Mouse (Mus musculus): ENCODE measurements around the gene Prepl.

Prepl gene

GRCm38 (mm10) chr17:85071088-85071775 lies 18.8 kb downstream of the Prepl start:
- DNase-seq (ENCODE audit: low spot score): no peak

- no peak for DNase-seq (ENCODE audit: low spot score)
These were observed 19.4 kb downstream of the Prepl start for GRCm38 (mm10) chr17:85070658-85071057.

DNA sequence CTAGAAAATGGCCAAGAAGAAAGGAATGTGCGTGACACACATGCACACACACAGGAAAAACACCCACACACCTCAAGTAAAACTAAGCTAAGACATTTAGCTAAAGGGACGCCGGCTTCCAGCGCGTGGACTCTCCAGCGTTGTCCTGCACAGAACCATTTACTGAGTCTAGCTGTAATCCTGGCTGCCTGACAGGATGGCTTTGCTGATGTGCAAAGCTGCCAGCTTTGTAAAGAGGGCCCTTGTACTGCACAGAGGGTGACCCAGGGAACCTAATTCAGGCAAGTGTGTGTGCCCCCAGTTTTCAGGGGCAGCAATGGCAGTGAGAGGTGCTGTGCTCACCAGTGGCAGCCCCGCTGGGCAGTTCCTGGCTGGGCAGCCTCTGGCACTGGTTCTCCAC lies 22.7 kb downstream of the Prepl start:
- no peak for DNase-seq (ENCODE audit: low spot score)

DNA sequence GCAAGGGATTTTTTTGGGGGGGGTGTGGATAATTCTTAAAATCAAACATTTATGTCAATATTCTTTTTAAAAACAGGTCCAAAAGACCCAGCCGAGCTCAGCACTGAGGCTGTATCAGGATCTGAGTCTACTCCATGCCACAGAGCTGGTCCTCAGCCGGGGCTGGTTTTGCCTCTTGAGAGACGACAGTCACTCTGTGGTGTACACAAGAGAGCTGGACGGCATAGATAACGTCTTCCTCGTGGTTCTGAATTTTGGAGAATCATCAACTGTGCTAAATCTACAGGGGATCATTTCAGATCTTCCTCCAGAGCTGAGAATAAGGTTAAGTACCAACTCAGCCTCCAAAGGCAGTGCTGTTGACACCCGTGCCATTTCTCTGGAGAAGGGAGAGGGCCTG lies 26.5 kb downstream of the Prepl start:
- DNase-seq (ENCODE audit: low spot score): no peak

GRCm38 (mm10) chr17:85059136-85059535 lies 30.9 kb downstream of the Prepl start:
- no peak for DNase-seq (ENCODE audit: low spot score)

- DNase-seq (ENCODE audit: low spot score): no peak
These were observed 31.8 kb downstream of the Prepl start for GRCm38 (mm10) chr17:85058276-85058675.

DNA sequence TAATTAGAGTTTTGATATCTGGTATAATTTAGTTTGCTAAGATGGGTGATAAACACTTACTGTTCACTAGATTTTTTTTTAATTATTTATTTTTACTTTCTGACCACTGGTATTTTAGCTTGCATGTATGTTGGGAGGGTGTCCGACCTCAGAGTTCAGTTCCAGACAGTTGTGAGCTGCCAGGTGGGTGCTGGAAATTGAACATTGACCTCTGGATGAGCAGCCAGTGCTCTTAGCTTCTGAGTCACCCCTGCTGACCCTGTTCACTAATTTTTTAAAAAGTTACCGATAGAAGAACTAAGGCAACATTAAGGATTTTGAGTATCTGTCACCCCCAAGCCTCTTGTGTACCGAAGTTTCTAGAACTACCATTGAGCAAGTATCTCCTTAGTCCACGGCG lies 41.7 kb downstream of the Prepl start:
- DNase-seq (ENCODE audit: low spot score): no peak

DNA sequence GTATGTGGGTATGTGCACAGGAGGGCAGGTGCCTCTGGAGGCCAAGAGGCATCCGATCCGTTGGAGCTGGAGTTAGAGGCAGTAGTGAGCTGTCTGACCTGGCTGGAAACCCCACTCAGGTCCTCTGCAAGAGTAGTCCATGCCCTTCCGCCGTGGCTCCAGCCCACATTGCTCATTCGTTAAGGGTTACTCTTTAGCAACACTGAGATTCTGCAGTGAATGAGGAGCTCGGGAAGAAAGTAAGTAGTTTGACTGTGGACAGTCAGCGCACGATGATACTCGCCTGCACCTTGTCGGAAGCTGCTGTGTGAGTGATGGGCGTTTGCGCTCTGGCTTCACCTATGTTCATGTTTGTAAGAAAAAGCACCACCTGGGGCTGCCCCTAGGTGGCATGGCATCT lies 44.9 kb downstream of the Prepl start:
- DNase-seq (ENCODE audit: low spot score): no peak

DNA sequence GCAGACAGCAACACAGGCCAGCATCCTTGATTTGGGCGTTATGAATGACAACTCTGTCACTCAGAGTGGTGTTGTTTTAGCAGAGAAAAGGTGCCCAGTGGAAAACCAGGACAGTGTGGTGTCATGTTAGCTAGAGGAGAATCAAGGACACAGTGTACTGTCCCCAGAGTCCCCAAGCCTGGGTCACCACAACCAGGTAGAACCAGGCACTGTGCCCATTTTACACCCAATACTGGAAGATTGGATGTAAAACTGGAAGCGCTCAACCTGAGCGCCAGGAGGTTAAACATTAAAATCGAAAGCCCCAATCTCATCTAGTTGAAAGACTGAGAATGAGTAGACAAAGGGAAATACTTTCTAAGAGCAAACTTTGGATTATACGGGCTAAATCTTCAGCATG lies 45.6 kb downstream of the Prepl start:
- DNase-seq (ENCODE audit: low spot score): no peak

GRCm38 (mm10) chr17:85043404-85043816 lies 46.6 kb downstream of the Prepl start:
- DNase-seq (ENCODE audit: low spot score): no peak

- DNase-seq (ENCODE audit: low spot score): no peak
These were observed 47.6 kb downstream of the Prepl start for GRCm38 (mm10) chr17:85042419-85042818.

- DNase-seq (ENCODE audit: low spot score): no peak
These were observed 49.1 kb downstream of the Prepl start for GRCm38 (mm10) chr17:85040913-85041312.

GRCm38 (mm10) chr17:85038761-85039160 lies 51.3 kb downstream of the Prepl start:
- no peak for DNase-seq (ENCODE audit: low spot score)

DNA sequence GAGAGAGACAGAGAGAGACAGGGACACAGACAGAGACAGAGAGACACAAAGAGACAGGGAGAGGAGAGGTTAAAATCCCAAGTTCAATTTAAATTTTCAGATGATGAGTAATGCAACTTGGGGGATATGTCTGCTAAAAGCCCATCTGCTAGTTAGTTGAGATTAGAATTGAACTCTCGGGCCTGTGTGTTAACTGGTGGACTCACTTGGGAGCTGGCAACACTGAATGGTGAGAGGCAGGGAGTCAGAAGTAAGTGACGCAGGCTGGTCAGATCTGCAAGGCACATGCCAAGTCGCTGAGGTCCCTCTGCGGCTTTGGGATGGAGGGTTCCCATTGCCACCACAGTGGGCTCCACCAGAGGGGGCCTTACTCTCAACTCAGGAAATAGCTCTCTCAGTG lies 51.7 kb downstream of the Prepl start:
- DNase-seq (ENCODE audit: low spot score): no peak

GRCm38 (mm10) chr17:85037855-85038254 lies 52.2 kb downstream of the Prepl start:
- no peak for DNase-seq (ENCODE audit: low spot score)

DNA sequence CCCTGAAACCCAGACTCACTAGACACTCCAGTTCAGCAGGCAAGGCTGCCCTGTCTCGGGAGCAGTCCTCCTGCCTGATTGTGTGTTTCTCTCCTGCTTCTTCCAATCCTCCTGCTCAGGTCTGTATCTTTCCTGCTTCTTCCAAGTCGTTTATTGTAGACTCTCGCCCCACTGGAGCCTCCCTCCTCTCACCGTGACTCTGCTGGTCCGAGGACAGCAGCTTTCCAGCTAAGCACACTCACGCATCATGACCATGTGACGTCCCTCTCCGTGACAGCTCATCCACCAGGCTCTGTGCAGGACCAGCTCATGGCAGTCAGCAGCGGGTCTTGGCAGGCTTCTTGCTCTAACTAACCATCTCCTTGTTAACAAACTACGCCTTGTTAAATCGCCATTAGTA lies 56.0 kb downstream of the Prepl start:
- no peak for DNase-seq (ENCODE audit: low spot score)

- no peak for DNase-seq (ENCODE audit: low spot score)
These were observed 57.0 kb downstream of the Prepl start for GRCm38 (mm10) chr17:85033087-85033486.

GRCm38 (mm10) chr17:85030651-85031050 lies 59.4 kb downstream of the Prepl start:
- no peak for DNase-seq (ENCODE audit: low spot score)

DNA sequence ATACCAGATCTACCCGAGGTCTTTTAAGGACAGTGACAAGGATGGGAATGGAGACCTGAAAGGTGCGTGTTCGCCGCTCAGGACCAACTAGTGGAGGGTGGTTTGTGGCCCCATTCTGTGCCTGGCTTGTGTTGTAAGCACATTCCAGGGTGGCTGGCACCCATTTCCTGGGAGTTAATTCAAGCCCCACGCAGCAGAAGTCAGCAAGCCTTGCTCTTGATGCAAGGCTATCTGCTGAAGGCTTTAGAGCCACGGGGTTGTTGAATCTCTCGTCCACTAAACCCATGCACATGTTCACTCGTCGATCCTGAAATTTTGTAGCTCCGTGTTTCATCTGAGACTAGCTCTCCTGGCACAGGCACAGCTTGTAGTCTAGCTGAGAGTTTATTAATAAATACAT lies 61.2 kb downstream of the Prepl start:
- DNase-seq (ENCODE audit: low spot score): no peak

DNA sequence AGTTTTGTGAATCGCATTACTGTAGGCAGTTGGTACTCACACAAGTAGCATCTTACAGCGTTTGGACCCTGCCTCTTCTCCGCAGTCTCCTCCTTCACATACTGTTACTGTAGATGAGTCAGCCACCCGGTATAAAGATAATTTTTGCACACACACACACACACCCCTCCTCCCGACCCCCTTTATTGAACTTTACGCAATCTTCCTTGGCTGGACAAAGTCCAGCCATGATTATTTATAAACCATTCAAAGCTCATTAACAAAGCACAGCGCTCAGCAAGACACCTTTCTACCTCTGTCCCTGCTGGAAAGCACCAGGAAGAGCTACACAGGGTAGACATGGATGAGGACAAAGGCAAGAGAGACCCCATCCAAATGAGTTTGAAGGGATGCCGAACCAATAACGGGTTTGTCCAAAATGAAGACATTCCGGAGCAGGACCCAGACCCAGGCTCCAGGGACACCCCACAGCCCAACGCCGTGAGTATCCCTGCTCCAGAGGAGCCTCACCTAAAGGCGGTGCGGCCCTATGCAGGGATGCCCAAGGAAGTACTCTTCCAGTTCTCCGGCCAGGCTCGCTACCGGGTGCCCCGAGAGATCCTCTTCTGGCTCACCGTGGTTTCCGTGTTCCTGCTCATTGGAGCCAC lies 61.8 kb downstream of the Prepl start, which contains the start of gene Slc3a1:
Gene Slc3a1, plus strand, starts transcription at position 284 of the 647 bp plus-strand sequence.
- DNase-seq (ENCODE audit: low spot score): no peak

- no peak for DNase-seq (ENCODE audit: low spot score)
These were observed 62.8 kb downstream of the Prepl start for GRCm38 (mm10) chr17:85027247-85027646.

- DNase-seq (ENCODE audit: low spot score): no peak
These were observed 63.6 kb downstream of the Prepl start for GRCm38 (mm10) chr17:85026436-85026835.

GRCm38 (mm10) chr17:85025151-85025550 lies 64.9 kb downstream of the Prepl start:
- DNase-seq (ENCODE audit: low spot score): no peak

GRCm38 (mm10) chr17:85024237-85024636 lies 65.8 kb downstream of the Prepl start:
- DNase-seq (ENCODE audit: low spot score): no peak
